Mouse (Mus musculus) activated CD4-positive, CD25-positive, alpha-beta regulatory T cell (primary cell): ENCODE data around the gene Vmn1r101. TPM values are rescaled to one million over a fixed set of nuclear protein-coding genes. Genes with fewer than 3 reads are reported as not detected.

Experiments used
- polyA plus RNA-seq, 2 experiments: library from polyadenylated mRNA; unstranded; fragments of 100-300 nt; shearing (Covaris generic); gene quantifications; one replicate each; pipeline ENCODE4 v1.2.1; 2017

The Vmn1r101 gene
- polyA plus RNA-seq, result not detected

GRCm38 (mm10) chr7:20442493-20442892, at the start of gene Vmn1r101:
Gene Vmn1r101 (minus strand): TSS chr7:20442593.

DNA sequence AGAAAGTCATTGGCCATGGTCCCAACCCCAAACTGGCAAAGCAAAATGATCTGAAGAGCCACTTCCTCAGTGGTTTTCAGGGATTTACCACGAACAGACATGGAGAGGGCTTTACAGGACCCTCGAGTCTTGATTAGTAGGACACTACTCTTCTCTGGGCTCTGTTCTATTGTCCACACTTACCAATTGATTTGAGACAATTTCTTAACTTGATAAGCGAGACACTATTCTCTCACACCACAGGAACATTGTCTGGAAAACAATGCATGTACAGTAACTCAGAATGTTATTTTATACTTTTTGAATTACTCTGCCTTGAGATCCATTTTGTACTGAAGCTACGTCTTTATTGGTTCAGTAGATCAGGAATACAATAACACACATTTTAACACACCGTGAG, 32.4 kb upstream of the Vmn1r101 start, which contains the start of gene Gm10670:
Gene Gm10670, minus strand, starts transcription at position 101 of the 400 bp plus-strand sequence.

GRCm38 (mm10) chr7:20417642-20418041, 24.8 kb downstream of the Vmn1r101 start, which contains the start of gene Vmn1r100:
Gene Vmn1r100 (plus strand): TSS chr7:20417942.

Other genes with a start within 250 kb of the Vmn1r101 start
- gene Vmn1r95, start 248.9 kb downstream of the Vmn1r101 start, polyA plus RNA-seq, result not detected
- not detected for gene Gm6164, start 237.0 kb downstream of the Vmn1r101 start, polyA plus RNA-seq
- gene Gm4498, start 208.8 kb downstream of the Vmn1r101 start, polyA plus RNA-seq, result not detected
- gene Gm5890, start 179.8 kb downstream of the Vmn1r101 start, polyA plus RNA-seq, result under 1 TPM in 1 of 2 experiments, not detected in 1; 0.36 TPM
- not detected for gene Gm4133, start 108.5 kb downstream of the Vmn1r101 start, polyA plus RNA-seq
- not detected for gene Gm5728, start 67.2 kb downstream of the Vmn1r101 start, polyA plus RNA-seq
- gene Vmn1r100, start 24.7 kb downstream of the Vmn1r101 start, polyA plus RNA-seq, result not detected
- not detected for gene Gm10670, start 32.3 kb upstream of the Vmn1r101 start, polyA plus RNA-seq
- gene Vmn1r103, start 67.9 kb upstream of the Vmn1r101 start, polyA plus RNA-seq, result not detected
- not detected for gene Vmn1r104, start 91.2 kb upstream of the Vmn1r101 start, polyA plus RNA-seq
- not detected for gene Gm5726, start 103.2 kb upstream of the Vmn1r101 start, polyA plus RNA-seq
- not detected for gene Gm4141, start 133.6 kb upstream of the Vmn1r101 start, polyA plus RNA-seq
- under 1 TPM in 1 of 2 experiments, not detected in 1; 0.36 TPM for gene Gm4513, start 156.4 kb upstream of the Vmn1r101 start, polyA plus RNA-seq
- under 1 TPM; 0.27 to 0.29 TPM for gene Vmn1r107, start 226.3 kb upstream of the Vmn1r101 start, polyA plus RNA-seq